Mouse (Mus musculus): ENCODE measurements around the gene Fbxl15. TPM values are rescaled to one million over a fixed set of nuclear protein-coding genes. Genes with fewer than 3 reads are reported as not detected.
A peak's percentile ranks its signal among the peaks of the same experiment; 100 is the strongest.

The Fbxl15 gene
- total and polyA plus RNA-seq, 2 experiments from 2014 or later: 10.4 to 12.2 TPM

DNA sequence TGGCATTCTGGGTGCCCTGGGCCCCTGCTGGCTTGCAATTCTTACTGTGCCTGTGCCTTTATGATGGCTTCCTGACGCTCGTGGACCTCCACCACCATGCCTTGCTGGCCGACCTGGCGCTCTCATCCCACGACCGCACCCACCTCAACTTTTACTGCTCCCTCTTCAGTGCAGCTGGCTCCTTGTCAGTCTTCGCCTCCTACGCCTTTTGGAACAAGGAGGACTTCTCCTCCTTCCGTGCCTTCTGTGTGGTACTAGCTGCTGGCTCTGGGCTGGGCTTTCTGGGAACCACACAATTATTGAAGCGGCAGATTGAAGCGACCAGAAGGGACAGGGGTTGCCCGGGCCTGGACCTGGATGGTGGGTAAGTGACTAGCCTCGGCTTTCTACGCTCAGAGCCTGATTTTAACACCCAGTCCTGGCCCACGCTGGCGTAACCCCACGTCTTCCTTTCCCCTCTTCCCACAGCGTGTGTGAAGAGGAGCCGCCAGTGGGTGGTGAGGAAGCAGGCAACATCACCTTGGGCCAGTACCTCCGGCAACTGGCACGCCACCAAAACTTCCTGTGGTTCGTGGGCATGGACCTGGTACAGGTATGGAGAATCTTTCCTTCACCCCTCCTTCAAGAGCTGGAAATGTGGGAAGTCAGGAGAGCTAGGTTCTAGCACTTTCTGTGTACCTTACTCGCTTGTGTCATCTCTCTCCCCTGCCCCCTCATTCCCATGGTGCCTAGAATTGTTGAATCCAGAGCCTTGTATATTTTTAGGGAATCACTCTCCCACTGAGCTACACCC is 40.0 kb downstream of the Fbxl15 start:
- WGBS: 85% methylated on average over 23 of the region's 23 CpGs
- Histone ChIP-seq H3K4me1 (ENCODE audit: control insufficient read depth, insufficient read depth) (no peaks in the 10 kb centered on the region), H3K27ac (ENCODE audit: low read depth) (no peak overlapping the region), H3K27me3 (ENCODE audit: control insufficient read depth, insufficient read depth, low read length) (no peaks in the 10 kb centered on the region), H3K4me3 (ENCODE audit: low read depth, low read length) (no peak overlapping the region), H3K36me3 (replicated peaks; ENCODE audit: control insufficient read depth, insufficient read depth, low read length) (no peaks in the 10 kb centered on the region), H3K9me3 (replicated peaks; ENCODE audit: control insufficient read depth, low read length) (no peaks in the 10 kb centered on the region), H3K4me2 (ENCODE audit: low read depth, low read length) (no peak overlapping the region), H3K9ac (replicated peaks; ENCODE audit: low read depth, low read length) (no peak overlapping the region)
- no peak for TF ChIP-seq EP300 (IDR thresholded peaks at IDR 0.05; ENCODE audit: low read depth)
- no peak for TF ChIP-seq CTCF (IDR thresholded peaks at IDR 0.05; ENCODE audit: low read depth)
- ATAC-seq (ENCODE audit: insufficient read depth, low read depth) (no peak), DNase-seq (ENCODE audit: low spot score) (no peak)

- TF ChIP-seq EP300 (IDR thresholded peaks at IDR 0.05; ENCODE audit: low read depth) (no peak), CTCF (IDR thresholded peaks at IDR 0.05; ENCODE audit: low read depth) (peak; percentile 69)
- no peaks in the 10 kb centered on the region for H3K36me3 ChIP-seq (replicated peaks; ENCODE audit: control insufficient read depth, insufficient read depth, low read length)
- no peaks in the 10 kb centered on the region for H3K4me1 ChIP-seq (ENCODE audit: control insufficient read depth, insufficient read depth)
- H3K27ac ChIP-seq (ENCODE audit: low read depth): no peak overlapping the region
- DNase-seq (ENCODE audit: low spot score) (peak; percentile 75), ATAC-seq (ENCODE audit: insufficient read depth, low read depth) (peak; percentile 90)
- H3K4me2 ChIP-seq (ENCODE audit: low read depth, low read length): no peak overlapping the region
- no peaks in the 10 kb centered on the region for H3K9me3 ChIP-seq (replicated peaks; ENCODE audit: control insufficient read depth, low read length)
- no peak overlapping the region for H3K9ac ChIP-seq (replicated peaks; ENCODE audit: low read depth, low read length)
- 2% methylated on average over 4 of the region's 4 CpGs for WGBS
- no peak overlapping the region for H3K4me3 ChIP-seq (ENCODE audit: low read depth, low read length)
- no peaks in the 10 kb centered on the region for H3K27me3 ChIP-seq (ENCODE audit: control insufficient read depth, insufficient read depth, low read length)
These were observed 41.2 kb downstream of the Fbxl15 start for GRCm38 (mm10) chr19:46369204-46369603.

DNA sequence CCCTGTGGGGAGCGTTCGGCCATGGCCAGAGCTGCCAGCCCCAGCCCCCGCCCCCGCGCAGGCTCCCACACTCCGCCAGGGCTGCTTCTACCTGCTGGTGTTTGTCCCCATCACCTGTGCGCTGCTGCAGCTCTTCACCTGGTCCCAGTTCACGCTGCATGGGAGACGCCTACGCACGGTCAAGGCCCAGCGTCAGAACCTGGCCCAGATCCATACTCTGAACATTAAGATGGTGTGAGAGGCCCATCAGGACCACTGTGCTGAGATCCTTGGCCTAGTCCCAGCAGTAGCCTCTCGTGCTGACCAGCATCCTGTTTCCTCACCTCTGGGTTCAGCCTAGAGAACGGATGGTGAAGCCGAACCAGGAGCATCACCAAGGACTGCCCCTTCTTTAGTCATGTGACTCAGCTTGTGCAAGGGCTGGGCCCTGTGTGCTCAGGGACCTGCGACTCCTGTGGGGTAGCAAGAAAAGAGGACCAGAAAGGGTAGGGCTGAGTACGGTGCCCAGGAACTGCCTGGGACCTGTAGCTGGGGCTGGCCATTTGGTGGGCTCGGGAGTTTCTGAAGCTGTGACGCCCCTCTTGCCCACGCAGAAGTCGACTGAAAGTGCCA is 46.6 kb downstream of the Fbxl15 start:
- Histone ChIP-seq H3K4me1 (ENCODE audit: control insufficient read depth, insufficient read depth) (no peaks in the 10 kb centered on the region), H3K9ac (replicated peaks; ENCODE audit: low read depth, low read length) (no peak overlapping the region), H3K4me3 (ENCODE audit: low read depth, low read length) (no peak overlapping the region), H3K27ac (ENCODE audit: low read depth) (no peak overlapping the region), H3K4me2 (ENCODE audit: low read depth, low read length) (no peak overlapping the region), H3K36me3 (replicated peaks; ENCODE audit: control insufficient read depth, insufficient read depth, low read length) (peaks cover 37% of the 10 kb centered on the region), H3K9me3 (replicated peaks; ENCODE audit: control insufficient read depth, low read length) (no peaks in the 10 kb centered on the region), H3K27me3 (ENCODE audit: control insufficient read depth, insufficient read depth, low read length) (no peaks in the 10 kb centered on the region)
- no peak for TF ChIP-seq EP300 (IDR thresholded peaks at IDR 0.05; ENCODE audit: low read depth)
- TF ChIP-seq CTCF (IDR thresholded peaks at IDR 0.05; ENCODE audit: low read depth): no peak
- DNase-seq (ENCODE audit: low spot score): no peak
- peak; percentile 12; the same call in 1 of the 2 replicates for ATAC-seq (ENCODE audit: insufficient read depth, low read depth)
- 51% methylated on average over 21 of the region's 21 CpGs for WGBS

DNA sequence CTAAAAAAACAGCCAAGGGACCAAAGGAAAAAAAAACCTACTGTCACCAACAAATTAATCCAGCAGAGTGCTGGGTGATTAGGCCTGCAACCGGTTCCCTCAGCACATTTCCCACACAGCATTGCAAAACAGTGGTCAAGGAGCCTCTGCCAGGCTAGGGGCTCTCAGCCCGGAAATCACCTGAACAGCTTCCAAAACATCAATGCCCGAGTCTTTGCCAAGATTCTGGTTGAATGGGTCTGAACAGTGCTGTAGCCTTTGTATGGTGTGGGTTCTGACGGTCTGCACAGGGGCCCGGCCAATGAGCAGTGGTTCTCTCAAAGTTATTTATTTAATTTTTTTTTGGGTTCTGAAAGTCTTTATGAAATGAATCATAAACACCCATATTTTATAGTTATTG is 47.5 kb downstream of the Fbxl15 start:
- 58% methylated on average over 5 of the region's 5 CpGs for WGBS

DNA sequence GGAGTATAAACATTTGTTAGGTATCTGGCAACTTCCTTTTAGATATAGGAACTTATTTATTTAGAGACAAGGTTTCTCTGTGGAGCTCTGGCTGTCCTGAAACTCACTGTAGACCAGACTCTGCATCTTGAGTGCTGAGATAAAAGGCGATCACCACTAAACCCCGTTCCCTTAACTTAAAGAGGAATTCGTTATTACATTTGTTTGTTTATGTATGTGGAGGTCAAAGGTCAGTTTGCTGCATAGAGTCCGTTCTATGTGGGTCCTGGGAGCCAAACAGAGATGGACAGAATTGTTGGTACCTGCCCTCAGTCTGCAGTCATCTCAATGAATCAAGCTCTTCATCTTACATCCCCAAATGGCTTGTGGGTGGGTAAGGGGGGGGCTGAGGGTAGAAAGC is 47.9 kb downstream of the Fbxl15 start:
- no peak for ATAC-seq (ENCODE audit: insufficient read depth, low read depth)
- H3K36me3 ChIP-seq (replicated peaks; ENCODE audit: control insufficient read depth, insufficient read depth, low read length): peaks cover 50% of the 10 kb centered on the region
- 50% methylated on average over 4 of the region's 4 CpGs for WGBS
- H3K4me1 ChIP-seq (ENCODE audit: control insufficient read depth, insufficient read depth): no peaks in the 10 kb centered on the region
- H3K4me2 ChIP-seq (ENCODE audit: low read depth, low read length): no peak overlapping the region
- TF ChIP-seq CTCF (IDR thresholded peaks at IDR 0.05; ENCODE audit: low read depth) (no peak), EP300 (IDR thresholded peaks at IDR 0.05; ENCODE audit: low read depth) (no peak)
- H3K4me3 ChIP-seq (ENCODE audit: low read depth, low read length): no peak overlapping the region
- H3K27ac ChIP-seq (ENCODE audit: low read depth): no peak overlapping the region
- H3K27me3 ChIP-seq (ENCODE audit: control insufficient read depth, insufficient read depth, low read length): no peaks in the 10 kb centered on the region
- DNase-seq (ENCODE audit: low spot score): no peak
- H3K9ac ChIP-seq (replicated peaks; ENCODE audit: low read depth, low read length): no peak overlapping the region
- no peaks in the 10 kb centered on the region for H3K9me3 ChIP-seq (replicated peaks; ENCODE audit: control insufficient read depth, low read length)

More for the DNA sequence above, 47.5 kb downstream of the Fbxl15 start:
- H3K4me3 ChIP-seq (ENCODE audit: low read depth, low read length): no peak overlapping the region
- no peak overlapping the region for H3K9ac ChIP-seq (replicated peaks; ENCODE audit: low read depth, low read length)
- ATAC-seq (ENCODE audit: insufficient read depth, low read depth) (no peak), DNase-seq (ENCODE audit: low spot score) (no peak)
- no peaks in the 10 kb centered on the region for H3K9me3 ChIP-seq (replicated peaks; ENCODE audit: control insufficient read depth, low read length)
- no peaks in the 10 kb centered on the region for H3K27me3 ChIP-seq (ENCODE audit: control insufficient read depth, insufficient read depth, low read length)
- H3K4me2 ChIP-seq (ENCODE audit: low read depth, low read length): no peak overlapping the region
- no peak for TF ChIP-seq CTCF (IDR thresholded peaks at IDR 0.05; ENCODE audit: low read depth)
- no peak for TF ChIP-seq EP300 (IDR thresholded peaks at IDR 0.05; ENCODE audit: low read depth)
- peaks cover 46% of the 10 kb centered on the region for H3K36me3 ChIP-seq (replicated peaks; ENCODE audit: control insufficient read depth, insufficient read depth, low read length)
- no peak overlapping the region for H3K27ac ChIP-seq (ENCODE audit: low read depth)
- no peaks in the 10 kb centered on the region for H3K4me1 ChIP-seq (ENCODE audit: control insufficient read depth, insufficient read depth)

MicroRNA genes within 50 kb of the gene (microRNA counts, 519-probe panel; counts per million panel counts)
- 2,055 counts per million, percentile 19 among the panel's probes with 10 or more counts for microRNA mmu-miR-146b

Small RNA genes lying within 50 kb of the gene (microRNA-seq; reads per million reads assigned to microRNA genes)
- 1.1 reads per million for gene Mir146b

Other genes with a start within 250 kb of the Fbxl15 start
- not detected in 2 replicates for gene Elovl3, start 196.3 kb upstream of the Fbxl15 start, total RNA-seq (2014; rRNA removed; ENCODE audit: low replicate concordance)
- not detected in 2 replicates for gene Elovl3, start 196.3 kb upstream of the Fbxl15 start, polyA plus RNA-seq (2015; fragmentation: Nextera tagmentation; extraction: Ambion mirVana)
- gene Pitx3, start 179.9 kb upstream of the Fbxl15 start, total RNA-seq (2014; rRNA removed; ENCODE audit: low replicate concordance): not detected in 2 replicates
- not detected in 2 replicates for gene Pitx3, start 179.9 kb upstream of the Fbxl15 start, polyA plus RNA-seq (2015; fragmentation: Nextera tagmentation; extraction: Ambion mirVana)
- 39.7 and 46.8 TPM in 2 replicates for gene Gbf1, start 175.7 kb upstream of the Fbxl15 start, total RNA-seq (2014; rRNA removed; ENCODE audit: low replicate concordance)
- 27.5 and 29.0 TPM in 2 replicates for gene Gbf1, start 175.7 kb upstream of the Fbxl15 start, polyA plus RNA-seq (2015; fragmentation: Nextera tagmentation; extraction: Ambion mirVana)
- gene Nfkb2, start 23.9 kb upstream of the Fbxl15 start, total RNA-seq (2014; rRNA removed; ENCODE audit: low replicate concordance): 26.9 and 28.8 TPM in 2 replicates
- 6.6 and 7.2 TPM in 2 replicates for gene Nfkb2, start 23.9 kb upstream of the Fbxl15 start, polyA plus RNA-seq (2015; fragmentation: Nextera tagmentation; extraction: Ambion mirVana)
- gene Psd, start 1.0 kb upstream of the Fbxl15 start, total RNA-seq (2014; rRNA removed; ENCODE audit: low replicate concordance): 0.97 and 13.4 TPM in 2 replicates
- 1.7 and 2.2 TPM in 2 replicates for gene Psd, start 1.0 kb upstream of the Fbxl15 start, polyA plus RNA-seq (2015; fragmentation: Nextera tagmentation; extraction: Ambion mirVana)
- 91.7 and 114 TPM in 2 replicates for gene Cuedc2, start 10.5 kb downstream of the Fbxl15 start, total RNA-seq (2014; rRNA removed; ENCODE audit: low replicate concordance)
- gene Cuedc2, start 10.5 kb downstream of the Fbxl15 start, polyA plus RNA-seq (2015; fragmentation: Nextera tagmentation; extraction: Ambion mirVana): 129 and 136 TPM in 2 replicates
- 5.2 and 21.8 TPM in 2 replicates for gene Mfsd13a, start 12.9 kb downstream of the Fbxl15 start, total RNA-seq (2014; rRNA removed; ENCODE audit: low replicate concordance)
- gene Mfsd13a, start 12.9 kb downstream of the Fbxl15 start, polyA plus RNA-seq (2015; fragmentation: Nextera tagmentation; extraction: Ambion mirVana): 3.2 and 3.7 TPM in 2 replicates
- gene 2310034G01Rik, start 22.1 kb downstream of the Fbxl15 start, total RNA-seq (2014; rRNA removed; ENCODE audit: low replicate concordance): 1.5 TPM in 1 of 2 replicates, not detected in the other
- gene 2310034G01Rik, start 22.1 kb downstream of the Fbxl15 start, polyA plus RNA-seq (2015; fragmentation: Nextera tagmentation; extraction: Ambion mirVana): 1.1 and 1.3 TPM in 2 replicates
- 153 and 173 TPM in 2 replicates for gene Actr1a, start 67.6 kb downstream of the Fbxl15 start, total RNA-seq (2014; rRNA removed; ENCODE audit: low replicate concordance)
- gene Actr1a, start 67.6 kb downstream of the Fbxl15 start, polyA plus RNA-seq (2015; fragmentation: Nextera tagmentation; extraction: Ambion mirVana): 115 and 118 TPM in 2 replicates
- gene Sufu, start 68.7 kb downstream of the Fbxl15 start, total RNA-seq (2014; rRNA removed; ENCODE audit: low replicate concordance): 10.4 and 11.0 TPM in 2 replicates
- gene Sufu, start 68.7 kb downstream of the Fbxl15 start, polyA plus RNA-seq (2015; fragmentation: Nextera tagmentation; extraction: Ambion mirVana): 9.2 and 9.5 TPM in 2 replicates
- 35.9 and 48.3 TPM in 2 replicates for gene Trim8, start 173.5 kb downstream of the Fbxl15 start, total RNA-seq (2014; rRNA removed; ENCODE audit: low replicate concordance)
- 14.3 and 14.6 TPM in 2 replicates for gene Trim8, start 173.5 kb downstream of the Fbxl15 start, polyA plus RNA-seq (2015; fragmentation: Nextera tagmentation; extraction: Ambion mirVana)
- gene Arl3, start 245.0 kb downstream of the Fbxl15 start, total RNA-seq (2014; rRNA removed; ENCODE audit: low replicate concordance): 37.2 and 38.2 TPM in 2 replicates
- 79.5 and 80.6 TPM in 2 replicates for gene Arl3, start 245.0 kb downstream of the Fbxl15 start, polyA plus RNA-seq (2015; fragmentation: Nextera tagmentation; extraction: Ambion mirVana)
- gene Sfxn2, start 245.2 kb downstream of the Fbxl15 start, total RNA-seq (2014; rRNA removed; ENCODE audit: low replicate concordance): 4.2 and 5.9 TPM in 2 replicates
- 4.6 and 5.1 TPM in 2 replicates for gene Sfxn2, start 245.2 kb downstream of the Fbxl15 start, polyA plus RNA-seq (2015; fragmentation: Nextera tagmentation; extraction: Ambion mirVana)

Measured in heart, postnatal 0 days (tissue).